Mouse (Mus musculus): Measurements from ENCODE around the gene Gm525.

DNA sequence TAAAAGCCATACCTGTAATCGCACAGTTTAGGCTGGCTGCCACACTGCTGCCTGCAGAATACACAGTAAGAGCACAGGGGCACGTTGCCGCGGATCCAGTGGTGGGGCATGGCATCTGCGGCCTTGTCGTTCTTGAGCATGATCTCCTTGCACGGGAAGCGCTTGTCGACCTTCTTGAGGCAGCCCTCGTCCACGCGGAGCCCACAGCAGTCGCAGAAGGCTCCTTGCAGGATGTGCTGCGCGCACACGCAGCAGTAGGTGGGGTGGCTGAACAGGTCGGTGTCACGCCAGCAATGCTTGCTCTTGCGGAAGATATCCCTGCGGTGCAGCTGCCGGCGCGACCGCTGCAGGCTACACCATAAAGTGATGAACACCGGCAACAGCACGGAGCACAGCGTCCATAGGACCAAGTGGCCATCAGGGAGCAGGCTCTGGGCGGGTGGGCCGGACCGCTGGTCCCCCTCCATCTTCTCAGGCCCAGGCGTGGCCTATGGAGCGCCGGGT lies 13.7 kb upstream of the Gm525 start:
- no peak for TF ChIP-seq POLR2A (IDR thresholded peaks at IDR 0.05; ENCODE audit: low read depth, low read length)
- no peak for TF ChIP-seq ZC3H11A (IDR thresholded peaks at IDR 0.05; ENCODE audit: low read depth, low read length)
- no peak for TF ChIP-seq JUND (conservative IDR thresholded peaks at IDR 0.05; ENCODE audit: low read depth, low read length)
- TF ChIP-seq CTCF (conservative IDR thresholded peaks at IDR 0.05 in 1 of 2, IDR thresholded peaks at IDR 0.05 in 1 of 2; ENCODE audit: low read depth in 2 of 2, low read length in 2 of 2): no peak
- 0 out of 2 replicates have a peak, but pooled peaks have one; percentile 10 for TF ChIP-seq MAX (IDR thresholded peaks at IDR 0.05; ENCODE audit: low read length)
- no peak for TF ChIP-seq ZKSCAN1 (IDR thresholded peaks at IDR 0.05; ENCODE audit: borderline replicate concordance, low read depth, low read length)
- TF ChIP-seq USF1 (IDR thresholded peaks at IDR 0.05; ENCODE audit: low read depth, low read length): no peak
- TF ChIP-seq MAFK (IDR thresholded peaks at IDR 0.05; ENCODE audit: insufficient replicate concordance, low read length): no peak

Data from CH12.LX (cell line).